Mouse (Mus musculus): ENCODE data around the gene Prkn. TPM values are rescaled to one million over a fixed set of nuclear protein-coding genes. Genes with fewer than 3 reads are reported as not detected.

Gene Prkn
- polyA plus RNA-seq, 1 experiment from 2014 or later: 1.5 TPM

GRCm38 (mm10) chr17:11617552-11617951 lies 777.4 kb downstream of the Prkn start:
- 80% methylated on average over 2 of the region's 2 CpGs for WGBS
- H3K27me3 ChIP-seq: no peaks in the 10 kb centered on the region
- no peak overlapping the region for H3K27ac ChIP-seq
- H3K4me1 ChIP-seq: peaks cover 4% of the 10 kb centered on the region; the same call in 1 of the 2 replicates
- no peak overlapping the region for H3K4me2 ChIP-seq
- ATAC-seq (ENCODE audit: low FRiP score): no peak
- no peak overlapping the region for H3K9ac ChIP-seq
- no peaks in the 10 kb centered on the region for H3K9me3 ChIP-seq
- no peak overlapping the region for H3K4me3 ChIP-seq (replicated peaks)
- no peaks in the 10 kb centered on the region for H3K36me3 ChIP-seq (replicated peaks)

GRCm38 (mm10) chr17:11618886-11619590 lies 778.9 kb downstream of the Prkn start:
- 84% methylated on average over 8 of the region's 8 CpGs for WGBS
- ATAC-seq (ENCODE audit: low FRiP score): no peak

GRCm38 (mm10) chr17:11620770-11621169 lies 780.6 kb downstream of the Prkn start:
- no peak overlapping the region for H3K9ac ChIP-seq
- no peak for ATAC-seq (ENCODE audit: low FRiP score)

More at GRCm38 (mm10) chr17:11618886-11619590, 778.9 kb downstream of the Prkn start:
- H3K4me3 ChIP-seq (replicated peaks): no peak overlapping the region
- no peak overlapping the region for H3K4me2 ChIP-seq
- no peak overlapping the region for H3K27ac ChIP-seq
- H3K4me1 ChIP-seq: peaks cover 4% of the 10 kb centered on the region; the same call in 1 of the 2 replicates
- H3K9me3 ChIP-seq: no peaks in the 10 kb centered on the region
- H3K9ac ChIP-seq: no peak overlapping the region
- no peaks in the 10 kb centered on the region for H3K36me3 ChIP-seq (replicated peaks)
- no peaks in the 10 kb centered on the region for H3K27me3 ChIP-seq

GRCm38 (mm10) chr17:11621492-11621891 lies 781.3 kb downstream of the Prkn start:
- no peaks in the 10 kb centered on the region for H3K27me3 ChIP-seq
- H3K4me2 ChIP-seq: no peak overlapping the region
- 68% methylated on average over 3 of the region's 3 CpGs for WGBS
- H3K4me1 ChIP-seq: peaks cover 4% of the 10 kb centered on the region; the same call in 1 of the 2 replicates
- H3K27ac ChIP-seq: no peak overlapping the region
- H3K9me3 ChIP-seq: no peaks in the 10 kb centered on the region
- no peak overlapping the region for H3K9ac ChIP-seq
- ATAC-seq (ENCODE audit: low FRiP score): no peak
- H3K36me3 ChIP-seq (replicated peaks): no peaks in the 10 kb centered on the region
- H3K4me3 ChIP-seq (replicated peaks): no peak overlapping the region

More at GRCm38 (mm10) chr17:11620770-11621169, 780.6 kb downstream of the Prkn start:
- H3K4me3 ChIP-seq (replicated peaks): no peak overlapping the region
- H3K4me2 ChIP-seq: no peak overlapping the region
- 89% methylated on average over 3 of the region's 3 CpGs for WGBS
- H3K27me3 ChIP-seq: no peaks in the 10 kb centered on the region
- H3K4me1 ChIP-seq: peaks cover 4% of the 10 kb centered on the region; the same call in 1 of the 2 replicates
- no peaks in the 10 kb centered on the region for H3K9me3 ChIP-seq
- H3K27ac ChIP-seq: no peak overlapping the region
- no peaks in the 10 kb centered on the region for H3K36me3 ChIP-seq (replicated peaks)

- Histone ChIP-seq H3K4me1 (no peaks in the 10 kb centered on the region), H3K9ac (no peak overlapping the region), H3K27me3 (no peaks in the 10 kb centered on the region), H3K9me3 (no peaks in the 10 kb centered on the region), H3K36me3 (replicated peaks) (no peaks in the 10 kb centered on the region), H3K4me3 (replicated peaks) (no peak overlapping the region), H3K4me2 (no peak overlapping the region), H3K27ac (no peak overlapping the region)
- no peak for ATAC-seq (ENCODE audit: low FRiP score)
- 83% methylated on average over 3 of the region's 3 CpGs for WGBS
These were observed 786.1 kb downstream of the Prkn start for GRCm38 (mm10) chr17:11626306-11626705.

GRCm38 (mm10) chr17:11635121-11635520 lies 794.9 kb downstream of the Prkn start:
- no peak for ATAC-seq (ENCODE audit: low FRiP score)
- Histone ChIP-seq H3K4me2 (no peak overlapping the region), H3K27me3 (no peaks in the 10 kb centered on the region), H3K4me1 (peaks cover 8% of the 10 kb centered on the region), H3K9ac (no peak overlapping the region), H3K36me3 (replicated peaks) (no peaks in the 10 kb centered on the region), H3K4me3 (replicated peaks) (no peak overlapping the region), H3K9me3 (no peaks in the 10 kb centered on the region), H3K27ac (no peak overlapping the region)
- 92% methylated on average over 11 of the region's 11 CpGs for WGBS

GRCm38 (mm10) chr17:11637642-11638041 lies 797.5 kb downstream of the Prkn start:
- Histone ChIP-seq H3K4me1 (peaks cover 10% of the 10 kb centered on the region), H3K4me2 (no peak overlapping the region), H3K4me3 (replicated peaks) (no peak overlapping the region), H3K9ac (no peak overlapping the region), H3K27ac (no peak overlapping the region), H3K9me3 (no peaks in the 10 kb centered on the region), H3K27me3 (no peaks in the 10 kb centered on the region), H3K36me3 (replicated peaks) (no peaks in the 10 kb centered on the region)
- 89% methylated on average over 10 of the region's 10 CpGs for WGBS
- no peak for ATAC-seq (ENCODE audit: low FRiP score)

GRCm38 (mm10) chr17:11638451-11638850 lies 798.3 kb downstream of the Prkn start:
- ATAC-seq (ENCODE audit: low FRiP score): no peak
- 87% methylated on average over 6 of the region's 6 CpGs for WGBS
- Histone ChIP-seq H3K9me3 (no peaks in the 10 kb centered on the region), H3K4me1 (peaks cover 10% of the 10 kb centered on the region), H3K4me3 (replicated peaks) (no peak overlapping the region), H3K4me2 (no peak overlapping the region), H3K27me3 (no peaks in the 10 kb centered on the region), H3K9ac (no peak overlapping the region), H3K27ac (no peak overlapping the region), H3K36me3 (replicated peaks) (no peaks in the 10 kb centered on the region)

GRCm38 (mm10) chr17:11639786-11640185 lies 799.6 kb downstream of the Prkn start:
- Histone ChIP-seq H3K27me3 (no peaks in the 10 kb centered on the region), H3K4me1 (peaks cover 16% of the 10 kb centered on the region), H3K27ac (no peak overlapping the region), H3K36me3 (replicated peaks) (no peaks in the 10 kb centered on the region), H3K9me3 (no peaks in the 10 kb centered on the region), H3K9ac (no peak overlapping the region), H3K4me3 (replicated peaks) (no peak overlapping the region), H3K4me2 (no peak overlapping the region)
- no peak for ATAC-seq (ENCODE audit: low FRiP score)
- 49% methylated on average over 5 of the region's 5 CpGs for WGBS

- WGBS: 81% methylated on average over 1 of the region's 1 CpGs
- Histone ChIP-seq H3K27ac (no peak overlapping the region), H3K9me3 (no peaks in the 10 kb centered on the region), H3K27me3 (no peaks in the 10 kb centered on the region), H3K4me1 (peaks cover 24% of the 10 kb centered on the region), H3K36me3 (replicated peaks) (no peaks in the 10 kb centered on the region), H3K4me3 (replicated peaks) (no peak overlapping the region), H3K9ac (no peak overlapping the region), H3K4me2 (no peak overlapping the region)
- no peak for ATAC-seq (ENCODE audit: low FRiP score)
These were observed 802.1 kb downstream of the Prkn start for GRCm38 (mm10) chr17:11642328-11642727.

GRCm38 (mm10) chr17:11644016-11644415 lies 803.8 kb downstream of the Prkn start:
- H3K9ac ChIP-seq: no peak overlapping the region
- 86% methylated on average over 4 of the region's 4 CpGs for WGBS
- H3K4me2 ChIP-seq: no peak overlapping the region
- H3K9me3 ChIP-seq: no peaks in the 10 kb centered on the region
- peaks cover 24% of the 10 kb centered on the region for H3K4me1 ChIP-seq
- H3K4me3 ChIP-seq (replicated peaks): no peak overlapping the region
- no peak for ATAC-seq (ENCODE audit: low FRiP score)
- no peaks in the 10 kb centered on the region for H3K27me3 ChIP-seq
- no peak overlapping the region for H3K27ac ChIP-seq
- H3K36me3 ChIP-seq (replicated peaks): no peaks in the 10 kb centered on the region

GRCm38 (mm10) chr17:11644873-11645464 lies 804.8 kb downstream of the Prkn start:
- Histone ChIP-seq H3K27ac (no peak overlapping the region), H3K4me2 (no peak overlapping the region), H3K9ac (no peak overlapping the region), H3K4me1 (peaks cover 16% of the 10 kb centered on the region; the same call in 1 of the 2 replicates), H3K9me3 (no peaks in the 10 kb centered on the region), H3K4me3 (replicated peaks) (no peak overlapping the region), H3K36me3 (replicated peaks) (no peaks in the 10 kb centered on the region), H3K27me3 (no peaks in the 10 kb centered on the region)
- ATAC-seq (ENCODE audit: low FRiP score): peak; percentile 67; the same call in 1 of the 2 replicates
- 55% methylated on average over 3 of the region's 3 CpGs for WGBS

- Histone ChIP-seq H3K27ac (no peak overlapping the region), H3K9ac (no peak overlapping the region), H3K27me3 (no peaks in the 10 kb centered on the region), H3K36me3 (replicated peaks) (no peaks in the 10 kb centered on the region), H3K9me3 (no peaks in the 10 kb centered on the region), H3K4me3 (replicated peaks) (no peak overlapping the region), H3K4me2 (no peak overlapping the region), H3K4me1 (no peaks in the 10 kb centered on the region)
- 58% methylated on average over 5 of the region's 5 CpGs for WGBS
- no peak for ATAC-seq (ENCODE audit: low FRiP score)
These were observed 816.2 kb downstream of the Prkn start for GRCm38 (mm10) chr17:11656397-11656796.
